Mouse (Mus musculus) mouse embryonic stem cell (cell line): ENCODE results near the gene Eif4g2.

Source experiments
- in situ Hi-C, 2 experiments: fragments of 300-500 bp; cut with MboI; formaldehyde crosslinking; loops; 1 replicate in 1 of 2; 3 replicates in 1 of 2; pipeline ENCODE4 v1.14.3; 2019 to 2020; ENCODE audit warnings: low sequenced_read_pairs in 2 of 2, low pct_unique_long_range_greater_than_20kb in 1 of 2, mixed read lengths in 1 of 2; ENCODE audit not compliant: unreplicated experiment in 1 of 2

The Eif4g2 gene

DNA sequence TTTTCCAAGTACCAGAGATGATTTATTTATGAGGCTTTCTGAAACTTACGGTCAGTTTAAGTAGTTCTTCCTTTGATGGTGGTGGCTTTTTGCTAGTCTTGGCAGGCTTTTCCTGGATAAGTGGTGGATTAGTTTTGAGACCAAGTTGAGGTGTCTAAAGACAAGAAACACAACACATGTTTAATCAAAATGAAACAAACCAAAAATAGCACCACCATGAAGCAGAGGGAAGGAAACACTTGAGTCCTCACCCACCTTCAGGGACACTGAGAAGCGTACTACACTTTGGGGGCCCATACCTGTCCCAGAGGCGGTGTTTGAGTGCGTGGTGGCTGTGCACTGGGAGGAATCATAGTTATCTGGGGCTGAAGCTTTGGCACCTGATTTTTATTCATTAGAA lies 7.5 kb downstream of the Eif4g2 start:
- in situ Hi-C loops = no loop called here

DNA sequence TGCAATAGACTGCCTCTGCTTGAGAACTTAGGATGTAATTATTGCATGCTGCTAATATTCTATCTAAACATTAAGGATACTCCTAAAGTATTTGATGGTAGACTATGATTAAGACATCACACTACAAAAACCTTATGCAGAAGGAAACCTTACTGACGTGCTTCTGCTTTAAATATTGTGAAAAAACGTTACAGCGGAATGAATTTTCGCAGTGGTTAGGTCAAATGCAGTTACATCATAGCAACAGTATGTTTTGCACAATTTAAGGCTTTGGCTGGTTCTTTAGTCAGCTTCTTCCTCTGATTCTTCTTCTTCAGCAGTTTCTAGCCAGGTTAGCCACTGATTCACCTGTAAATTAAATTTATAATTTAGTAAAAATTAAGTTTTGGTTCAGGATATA lies 10.4 kb downstream of the Eif4g2 start:
- in situ Hi-C loops = no loop called here

DNA sequence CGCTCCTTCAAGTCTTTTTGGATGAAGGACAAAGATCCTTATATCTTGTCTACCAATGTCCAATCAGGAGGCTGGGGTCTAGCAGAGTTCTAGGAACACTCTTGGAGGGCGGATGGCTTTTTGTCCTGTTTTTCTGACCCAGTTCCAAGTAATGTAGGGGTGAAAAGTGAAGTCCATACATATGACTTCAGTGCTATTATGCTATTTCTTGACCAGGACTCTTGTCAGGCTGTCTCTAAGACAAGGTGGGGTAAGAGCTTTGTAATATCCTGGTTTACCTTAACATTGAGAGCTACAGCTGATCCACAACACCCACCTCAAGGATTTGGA lies 12.7 kb downstream of the Eif4g2 start:
- in situ Hi-C loops = no loop called here

DNA sequence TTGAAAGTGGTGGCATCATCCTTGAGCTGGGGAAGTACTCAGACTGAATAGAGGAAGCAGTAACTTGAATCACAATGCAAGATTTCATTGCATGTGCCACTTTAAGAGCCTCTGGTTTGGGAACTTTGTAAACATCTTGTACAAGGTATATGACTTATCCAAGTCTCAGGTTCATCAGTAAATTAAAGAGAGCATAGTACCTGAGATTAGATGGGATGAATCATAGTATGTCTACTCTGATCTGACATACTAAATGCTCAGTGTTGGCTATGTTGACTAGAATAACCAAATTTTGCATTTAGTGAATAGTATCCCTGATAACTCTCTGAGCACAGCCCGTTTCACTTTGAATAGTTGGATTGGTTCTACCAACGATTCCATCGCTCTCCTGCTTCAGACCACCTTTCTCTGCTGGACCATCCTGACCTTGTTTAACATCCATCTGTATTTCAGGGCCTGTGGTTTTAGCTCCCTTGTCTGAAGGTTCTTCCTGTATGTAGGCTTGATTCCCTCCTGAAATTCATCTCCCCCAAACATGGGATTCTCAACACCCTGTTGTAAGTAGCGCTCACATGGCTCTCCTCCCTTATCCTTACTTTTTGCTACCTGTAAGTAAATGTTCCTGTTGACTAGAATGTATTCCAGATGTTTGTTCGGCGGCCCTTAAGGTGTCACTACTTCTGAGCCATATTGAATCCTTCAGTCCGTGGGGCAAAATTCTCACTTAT lies 13.2 kb downstream of the Eif4g2 start:
- in situ Hi-C loops = no loop called here

DNA sequence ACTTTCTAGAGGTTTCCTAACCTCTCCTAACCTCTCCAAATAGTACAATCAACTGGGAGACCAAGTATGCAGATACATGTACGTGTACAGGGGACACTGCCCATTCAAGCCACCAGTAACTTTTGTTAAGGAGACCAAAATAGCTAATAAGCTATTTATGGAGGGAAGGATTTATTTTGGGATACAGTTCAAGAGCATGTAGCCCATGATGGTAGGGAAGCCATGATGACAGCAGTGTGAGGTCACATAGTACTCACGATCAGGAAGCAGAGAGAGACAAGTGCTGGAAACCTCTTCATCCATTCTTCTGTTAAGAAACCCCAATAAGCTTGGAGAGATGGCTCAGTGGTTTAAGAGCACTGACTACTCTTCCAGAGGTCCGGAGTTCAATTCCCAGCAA lies 14.6 kb downstream of the Eif4g2 start:
- in situ Hi-C loops = no loop called here

DNA sequence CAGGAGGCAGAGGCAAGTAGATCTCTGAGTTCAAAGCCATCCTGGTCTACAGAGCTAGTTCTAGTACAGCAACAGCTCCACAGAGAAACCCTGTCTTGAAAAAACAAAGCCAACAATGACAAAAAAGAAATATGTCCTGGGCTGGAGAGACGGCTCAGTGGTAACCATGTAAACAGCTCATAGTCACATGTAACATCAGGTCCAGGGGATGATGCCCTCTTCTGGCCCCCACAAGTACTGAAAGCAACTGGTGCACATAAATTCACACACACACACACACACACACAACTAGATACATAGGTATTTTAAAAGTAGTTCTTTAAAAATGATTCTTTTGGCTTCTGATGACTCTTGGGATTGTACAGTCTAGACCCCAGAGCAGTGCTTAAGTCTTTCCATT lies 19.9 kb downstream of the Eif4g2 start:
- in situ Hi-C loops = no loop called here

DNA sequence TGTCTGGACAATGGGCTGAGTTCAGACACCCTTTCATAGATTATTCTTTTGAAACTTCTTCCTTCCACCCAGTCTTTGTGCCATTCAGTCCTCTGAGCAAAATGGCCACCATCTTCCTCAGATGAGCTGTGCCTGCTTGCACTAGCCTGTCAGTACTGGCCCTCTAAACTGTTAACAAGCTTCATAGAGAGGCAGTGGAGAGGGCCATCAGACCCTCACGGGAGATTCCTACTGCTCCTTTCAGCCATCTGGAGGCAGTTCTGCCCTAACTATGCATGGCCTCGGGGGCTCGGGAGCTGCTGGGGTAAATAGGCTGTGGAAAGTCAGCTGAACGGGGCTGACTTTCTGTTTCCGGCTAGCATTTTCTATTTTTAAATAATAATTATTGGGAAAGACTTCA lies 23.3 kb downstream of the Eif4g2 start:
- in situ Hi-C loops = no loop called here

DNA sequence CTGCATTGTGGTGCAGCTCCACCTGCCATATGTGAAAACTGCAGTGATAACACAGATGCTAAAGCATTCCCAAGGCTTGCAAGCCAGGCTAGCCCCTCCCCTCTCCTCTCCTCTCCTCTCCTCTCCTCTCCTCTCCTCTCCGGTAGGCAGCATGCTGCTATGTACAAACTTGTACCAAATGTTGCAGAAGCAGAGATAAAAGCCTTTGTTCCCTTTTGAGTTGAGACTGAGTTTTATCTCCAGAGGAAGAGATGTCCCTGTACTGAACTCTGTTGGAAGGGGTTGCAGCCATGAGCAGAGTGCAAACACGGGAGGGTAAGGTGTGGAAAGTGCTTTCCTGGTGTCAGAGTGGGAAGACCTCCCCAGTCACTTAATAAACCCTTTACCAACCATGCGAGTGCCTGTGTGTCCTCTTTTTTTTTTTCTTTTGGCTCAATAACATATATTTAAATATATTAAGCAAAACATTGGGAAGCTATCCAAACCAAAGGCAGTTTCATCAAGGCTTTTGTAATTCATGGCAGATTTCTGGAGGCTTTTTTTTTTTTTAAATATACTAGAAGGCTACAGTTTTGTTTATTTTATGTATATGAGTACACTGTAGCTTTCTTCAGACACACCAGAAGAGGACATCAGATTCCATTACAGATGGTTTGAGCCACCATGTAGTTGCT lies 26.7 kb downstream of the Eif4g2 start:
- in situ Hi-C loops = no loop called here

DNA sequence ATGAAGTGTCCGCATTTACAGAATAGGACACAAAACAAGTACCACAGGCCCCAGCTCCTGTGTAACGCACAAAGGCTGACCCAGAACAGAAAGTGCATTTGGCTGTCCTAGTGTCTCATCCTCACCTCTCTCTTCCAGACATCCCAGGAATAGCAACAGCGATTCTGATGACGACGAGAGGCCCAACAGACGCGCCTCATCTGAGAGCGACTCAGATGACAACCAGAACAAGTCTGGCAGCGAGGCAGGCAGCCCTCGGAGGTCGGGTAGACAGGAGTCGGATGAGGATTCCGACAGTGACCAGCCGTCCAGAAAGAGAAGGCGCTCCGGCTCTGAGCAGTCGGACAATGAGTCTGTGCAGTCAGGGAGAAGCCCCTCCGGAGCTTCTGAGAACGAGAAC lies 27.6 kb downstream of the Eif4g2 start:
- in situ Hi-C loops = no loop called here

DNA sequence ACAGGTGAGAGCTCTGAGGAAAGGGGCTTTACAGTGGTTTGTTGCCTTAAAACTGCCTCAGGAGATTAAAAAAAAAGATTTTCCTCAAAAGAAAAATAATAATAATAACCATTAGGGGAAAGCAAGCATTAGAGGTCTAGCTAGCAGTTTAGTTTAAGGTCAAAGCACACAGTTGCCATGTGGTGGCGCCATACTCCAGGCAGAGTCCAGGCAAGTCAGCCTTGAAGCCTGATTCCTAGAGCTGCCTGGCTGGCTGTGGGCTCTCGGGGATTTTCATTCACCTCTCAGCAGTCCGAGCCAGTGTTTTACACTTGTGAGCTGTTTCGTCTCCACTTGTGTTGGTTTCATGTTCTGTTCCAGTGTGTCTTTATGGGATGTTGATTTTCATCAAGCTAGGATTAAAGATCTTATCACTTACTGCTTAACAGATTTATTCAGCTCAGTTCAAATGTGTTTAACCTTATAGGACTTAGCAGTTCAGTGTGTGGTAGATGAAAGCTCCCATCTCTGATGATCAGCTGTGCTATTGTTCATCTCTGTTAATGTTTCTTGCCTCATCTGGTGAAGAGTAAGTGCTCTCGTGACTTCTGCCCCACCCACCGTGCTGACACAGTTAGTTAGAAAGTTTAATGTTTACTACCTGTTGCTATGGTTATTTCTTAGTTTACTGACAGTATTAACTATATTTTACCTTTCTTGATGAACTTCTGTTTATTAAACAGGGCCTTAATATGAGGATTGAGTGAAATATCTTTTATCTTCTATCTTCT lies 33.0 kb downstream of the Eif4g2 start:
- in situ Hi-C loops = no loop called here

DNA sequence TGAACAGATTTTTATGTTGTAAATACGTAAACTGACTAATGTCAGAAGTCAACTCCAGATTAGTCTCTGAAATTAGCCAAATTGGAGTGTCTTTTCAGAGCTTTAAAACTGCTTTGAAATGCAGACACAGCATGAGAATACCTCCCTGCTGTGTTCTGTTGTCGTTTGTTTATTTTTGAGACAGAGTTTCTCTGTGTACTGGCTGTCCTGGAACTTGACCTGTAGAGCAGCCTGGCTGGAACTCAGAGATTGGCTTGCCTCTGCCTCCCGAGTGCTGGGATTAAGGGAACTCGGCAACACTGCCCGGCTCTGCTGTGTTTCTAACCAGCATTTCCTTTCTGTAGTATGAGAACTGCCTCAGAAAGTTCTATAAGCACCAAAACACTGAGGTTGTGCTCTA lies 33.9 kb downstream of the Eif4g2 start:
- in situ Hi-C loops = no loop called here

DNA sequence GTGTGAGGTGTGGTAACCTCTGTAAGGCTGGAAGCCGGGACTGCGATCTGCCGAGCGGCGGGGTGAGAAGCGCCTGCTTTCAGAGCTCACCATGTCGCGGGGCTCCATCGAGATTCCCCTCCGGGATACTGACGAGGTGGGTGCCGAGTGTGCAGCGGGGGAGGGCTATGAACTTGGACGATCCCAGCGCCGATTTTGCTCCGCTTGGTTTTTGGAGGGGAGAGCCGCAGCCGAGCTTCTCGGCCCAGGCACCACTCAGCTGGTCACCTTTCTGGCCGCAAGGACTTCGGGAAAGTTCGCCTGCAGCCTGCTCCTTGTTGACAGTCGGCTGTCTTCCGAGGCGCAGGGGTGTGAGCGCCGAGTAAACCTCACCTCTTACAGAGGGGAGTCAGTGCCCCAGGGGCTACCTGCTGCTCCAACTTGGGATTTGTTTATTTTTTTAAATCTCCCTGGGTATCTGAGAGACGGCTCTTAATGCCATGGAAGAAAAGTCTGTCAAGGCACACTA lies 53.7 kb downstream of the Eif4g2 start:
- in situ Hi-C loops = no loop called here

DNA sequence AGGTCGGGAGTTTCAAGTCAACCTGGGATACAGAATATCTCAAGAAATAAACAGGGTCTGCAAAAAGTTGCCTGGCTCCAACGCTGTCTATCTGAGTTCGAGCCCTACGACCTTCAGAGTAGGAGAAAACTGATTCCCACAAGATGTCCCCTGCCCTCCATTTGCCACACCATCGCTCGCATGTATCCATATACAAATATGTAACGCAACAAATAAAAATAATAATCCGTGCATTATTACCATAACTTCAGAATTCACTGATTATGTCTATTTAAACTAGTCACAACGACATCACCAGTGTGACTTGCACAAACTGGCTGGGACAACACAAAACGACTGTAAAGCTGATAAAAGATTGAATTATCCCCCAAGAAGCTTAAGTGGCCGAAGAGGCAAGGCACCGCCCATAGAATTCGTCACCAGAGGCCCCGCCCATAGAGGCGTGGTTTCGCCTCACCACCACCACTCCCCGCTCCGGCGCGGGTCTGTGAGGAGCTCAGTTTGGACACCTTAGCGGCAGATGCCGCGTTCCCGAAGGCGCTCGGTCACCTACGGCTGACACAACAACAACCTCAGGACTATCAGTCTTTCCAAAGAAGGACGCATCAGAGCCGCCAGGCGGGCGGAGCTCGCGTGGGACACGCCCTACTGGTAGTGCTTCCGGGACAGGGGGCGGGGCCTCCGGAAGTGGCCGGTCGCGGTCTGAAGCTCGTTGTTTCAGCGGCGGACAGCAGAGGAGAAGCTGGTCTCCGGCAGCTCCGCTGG lies 54.4 kb downstream of the Eif4g2 start, which contains the start of gene Ctr9:
TSS of gene Ctr9 (plus strand) at position 671 of the 765 bp plus-strand sequence.
- in situ Hi-C loops = no loop called here

DNA sequence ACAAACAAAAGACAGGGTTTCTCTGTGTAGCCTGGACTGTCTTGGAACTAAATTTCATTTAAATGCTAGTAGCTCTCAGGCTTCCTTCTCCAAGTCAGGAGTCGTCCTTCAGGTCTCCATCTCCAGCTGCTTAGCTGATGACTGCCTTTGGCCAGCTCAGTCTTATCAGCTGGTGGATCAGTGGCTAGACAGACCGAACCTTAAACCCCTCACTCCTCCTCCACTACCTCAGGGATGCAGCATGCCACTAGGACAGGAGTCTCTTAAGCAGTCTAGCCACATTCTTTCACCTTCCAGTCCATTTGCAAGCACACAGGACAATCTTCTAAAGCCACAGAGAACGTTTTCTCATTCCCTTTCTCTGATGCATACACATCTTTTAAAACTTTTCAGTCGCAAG lies 57.9 kb downstream of the Eif4g2 start:
- in situ Hi-C loops = no loop called here

DNA sequence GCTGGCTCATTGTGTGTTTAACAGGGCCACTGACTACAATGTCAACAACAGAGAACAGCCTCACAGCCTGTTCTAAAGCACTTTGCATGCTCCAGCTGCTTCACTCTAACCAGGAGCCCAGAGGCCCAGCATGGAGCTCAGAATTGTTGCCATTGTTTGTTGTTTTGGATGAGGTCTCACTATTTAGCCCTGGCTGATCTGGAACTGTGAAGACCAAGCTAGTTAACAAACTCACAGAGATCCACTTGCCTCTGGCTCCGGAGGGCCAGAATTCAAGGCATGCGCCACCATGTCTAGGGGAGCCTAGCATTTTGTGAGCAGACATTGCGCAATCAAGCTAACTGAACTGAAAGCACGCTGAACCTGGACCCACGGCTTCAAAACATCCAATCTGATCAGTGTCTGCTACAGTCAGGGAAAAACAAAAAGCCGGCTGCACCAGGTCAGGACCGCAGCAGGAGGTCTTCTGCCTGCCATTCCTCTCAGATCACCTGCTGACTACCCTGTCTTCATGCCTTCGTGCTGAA lies 58.7 kb downstream of the Eif4g2 start:
- in situ Hi-C loops = no loop called here

DNA sequence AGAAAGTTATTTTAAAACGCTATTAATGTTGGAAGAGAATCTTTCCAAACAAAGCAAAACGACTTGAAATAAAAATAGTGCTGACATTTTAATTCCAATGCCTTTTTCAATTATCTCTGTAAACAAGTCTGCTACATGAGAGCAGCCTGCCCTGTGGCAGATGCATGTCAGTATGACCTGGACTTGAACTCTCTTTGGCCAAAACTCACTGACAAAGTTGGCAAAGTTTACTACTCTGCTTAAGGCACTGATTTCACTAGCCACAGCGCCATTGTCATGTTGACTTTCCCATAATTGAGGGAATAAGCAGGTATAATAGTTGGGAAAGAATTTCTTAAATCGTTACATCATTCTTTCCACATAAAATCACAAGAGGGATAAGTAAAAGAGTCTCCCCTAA lies 62.0 kb downstream of the Eif4g2 start:
- in situ Hi-C loops = no loop called here
